Comparison of ENCODE assay signal across 8 mouse cellular contexts in genomic region chr4:152272449-152273049, GRCm38 (mm10). TPM values are rescaled to one million over a fixed set of nuclear protein-coding genes. Genes with fewer than 3 reads are reported as not detected.
DNase-seq lines count a peak whose midpoint lies in the region; ATAC-seq and TF ChIP-seq lines count a peak whose summit lies in the region.

No protein-coding gene starts in this region.

- H3K27me3 ChIP-seq in hindbrain, postnatal 0 days (ENCODE audit: insufficient read depth, low read length), result no peaks in the 10 kb centered on the region

- peak overlapping the region; percentile 75 for H3K27ac ChIP-seq in hindbrain, postnatal 0 days

- no peak for TF ChIP-seq POLR2A in lung, adult 2 months (IDR thresholded peaks at IDR 0.05; ENCODE audit: borderline replicate concordance, extremely low read depth, low read depth, low read length)

- TF ChIP-seq CTCF in hindbrain, postnatal 0 days (IDR thresholded peaks at IDR 0.05; ENCODE audit: low read depth), result peak; percentile 48
- TF ChIP-seq CTCF in lung, adult 2 months (IDR thresholded peaks at IDR 0.05; ENCODE audit: insufficient read depth, low read length), result no peak

- WGBS in hindbrain, postnatal 0 days, result 38% methylated on average over 9 of the region's 9 CpGs
- WGBS in lung, adult 2 months, result 30% methylated on average over 9 of the region's 9 CpGs

- H3K9me3 ChIP-seq in hindbrain, postnatal 0 days (ENCODE audit: low read length), result no peaks in the 10 kb centered on the region

- no peak overlapping the region for H3K4me2 ChIP-seq in hindbrain, postnatal 0 days (ENCODE audit: low read depth, low read length)

- no peak overlapping the region for H3K9ac ChIP-seq in hindbrain, postnatal 0 days (replicated peaks; ENCODE audit: low read length)

- H3K36me3 ChIP-seq in hindbrain, postnatal 0 days (ENCODE audit: insufficient read depth, low read length), result no peaks in the 10 kb centered on the region

- no peak for ATAC-seq in hindbrain, postnatal 0 days

- no peak overlapping the region for H3K4me3 ChIP-seq in hindbrain, postnatal 0 days (ENCODE audit: low read length)
- H3K4me3 ChIP-seq in lung, adult 2 months (replicated peaks; ENCODE audit: extremely low read depth, low read depth, low read length), result no peak overlapping the region

- H3K4me1 ChIP-seq in hindbrain, postnatal 0 days (ENCODE audit: insufficient read depth, low read length), result peaks cover 7% of the 10 kb centered on the region; the same call in 1 of the 2 replicates
- H3K4me1 ChIP-seq in lung, adult 2 months (ENCODE audit: control insufficient read depth, insufficient read depth, low read length), result no peaks in the 10 kb centered on the region

- DNase-seq in ovary, postnatal 10 days (ENCODE audit: low spot score), result peak; percentile 33
- DNase-seq in ovary, postnatal 14 days (ENCODE audit: low spot score), result no peak
- DNase-seq in gastrocnemius, postnatal 10 days, result peak; percentile 60
- peak; percentile 65 for DNase-seq in hindbrain, postnatal 0 days (ENCODE audit: low spot score)
- DNase-seq in lung, adult 2 months, result peak; percentile 20
- peak; percentile 73 for DNase-seq in retina, postnatal 1 day
- no peak for DNase-seq in thymus, adult 18-20 months
- DNase-seq in layer of hippocampus, adult 18-20 months (ENCODE audit: low spot score in 2 of 2), result no peak

RNA-seq across cellular contexts. Expression of gene Gpr153, which starts 1.5 kb away (rescaled TPM):
- 10 to 100 TPM; 25.1 to 32.2 TPM for total RNA-seq in gastrocnemius, postnatal 10 days (2021)
- 167 and 170 TPM in 2 replicates for total RNA-seq in hindbrain, postnatal 0 days (2014; rRNA removed)
- 17.1 and 19.0 TPM in 2 replicates for polyA plus RNA-seq in hindbrain, postnatal 0 days (2015; fragmentation: Nextera tagmentation; extraction: Ambion mirVana)
- polyA plus RNA-seq in lung, adult 2 months (2012; rRNA removed), result 40.0 and 45.6 TPM in 2 replicates
- 1 to 10 TPM; 5.0 to 6.5 TPM for total RNA-seq in layer of hippocampus, adult 18-20 months (2021)

RNA-seq across cellular contexts. Expression of gene Hes3, which starts 18.9 kb away (rescaled TPM):
- total RNA-seq in gastrocnemius, postnatal 10 days (2021), result not detected
- 0.26 and 0.40 TPM in 2 replicates for total RNA-seq in hindbrain, postnatal 0 days (2014; rRNA removed)
- 0.15 and 0.19 TPM in 2 replicates for polyA plus RNA-seq in hindbrain, postnatal 0 days (2015; fragmentation: Nextera tagmentation; extraction: Ambion mirVana)
- 0.09 TPM in 1 of 2 replicates, not detected in the other for polyA plus RNA-seq in lung, adult 2 months (2012; rRNA removed)
- total RNA-seq in layer of hippocampus, adult 18-20 months (2021), result not detected

RNA-seq across cellular contexts. Expression of gene Icmt, which starts 24.5 kb away (rescaled TPM):
- total RNA-seq in gastrocnemius, postnatal 10 days (2021), result 10 to 100 TPM; 17.3 to 19.1 TPM
- 35.3 and 42.6 TPM in 2 replicates for total RNA-seq in hindbrain, postnatal 0 days (2014; rRNA removed)
- polyA plus RNA-seq in hindbrain, postnatal 0 days (2015; fragmentation: Nextera tagmentation; extraction: Ambion mirVana), result 15.9 and 16.4 TPM in 2 replicates
- polyA plus RNA-seq in lung, adult 2 months (2012; rRNA removed), result 32.2 and 36.4 TPM in 2 replicates
- total RNA-seq in layer of hippocampus, adult 18-20 months (2021), result 10 to 100 TPM; 41.6 to 45.4 TPM

RNA-seq across cellular contexts. Expression of gene Rnf207, which starts 46.2 kb away (rescaled TPM):
- total RNA-seq in gastrocnemius, postnatal 10 days (2021), result under 1 TPM in 1 of 2 experiments, not detected in 1; 0.40 TPM
- 5.7 and 7.7 TPM in 2 replicates for total RNA-seq in hindbrain, postnatal 0 days (2014; rRNA removed)
- polyA plus RNA-seq in hindbrain, postnatal 0 days (2015; fragmentation: Nextera tagmentation; extraction: Ambion mirVana), result 6.6 and 6.9 TPM in 2 replicates
- polyA plus RNA-seq in lung, adult 2 months (2012; rRNA removed), result 5.8 and 5.9 TPM in 2 replicates
- total RNA-seq in layer of hippocampus, adult 18-20 months (2021), result 10 to 100 TPM in 1 of 2 experiments, 1 to 10 TPM in 1; 8.1 to 10.2 TPM

RNA-seq across cellular contexts. Expression of gene Rpl22, which starts 53.0 kb away (rescaled TPM):
- 100 to 1,000 TPM; 305 to 332 TPM for total RNA-seq in gastrocnemius, postnatal 10 days (2021)
- 164 and 185 TPM in 2 replicates for total RNA-seq in hindbrain, postnatal 0 days (2014; rRNA removed)
- 156 and 176 TPM in 2 replicates for polyA plus RNA-seq in hindbrain, postnatal 0 days (2015; fragmentation: Nextera tagmentation; extraction: Ambion mirVana)
- 20.3 and 43.0 TPM in 2 replicates for polyA plus RNA-seq in lung, adult 2 months (2012; rRNA removed)
- 100 to 1,000 TPM; 204 to 205 TPM for total RNA-seq in layer of hippocampus, adult 18-20 months (2021)

Comparison
In these comparisons a context has a peak if more than half of its experiments do, and no peak if none do; other contexts are left out.
1. DNase-seq: peak in ovary, postnatal 10 days (single experiment), gastrocnemius, postnatal 10 days (single experiment), hindbrain, postnatal 0 days (single experiment), lung, adult 2 months (single experiment) and retina, postnatal 1 day (single experiment); none in ovary, postnatal 14 days (single experiment), thymus, adult 18-20 months (0 of 2) and layer of hippocampus, adult 18-20 months (0 of 2).